Mouse (Mus musculus): ENCODE data around the gene Sort1. TPM values are rescaled to one million over a fixed set of nuclear protein-coding genes. Genes with fewer than 3 reads are reported as not detected.

Gene Sort1
- total RNA-seq, 2 experiments from 2014 or later: 245 to 264 TPM

- DNase-seq (ENCODE audit: low spot score in 2 of 2): no peak
- intact Hi-C loops (cut with DNase I): loop anchor here (5.0 kb wide), 1 partner anchor 40 kb away; the partner anchor contains the start of gene Sort1
Measured at GRCm38 (mm10) chr3:108322136-108322535, 38.3 kb downstream of the Sort1 start.

GRCm38 (mm10) chr3:108322962-108323361, 39.1 kb downstream of the Sort1 start:
- DNase-seq (ENCODE audit: low spot score in 2 of 2): no peak
- intact Hi-C loops (cut with DNase I): loop anchor here (5.0 kb wide), 1 partner anchor 41 kb away; the partner anchor contains the start of gene Sort1

- no peak for DNase-seq (ENCODE audit: low spot score in 2 of 2)
- intact Hi-C loops (cut with DNase I): loop anchor here (5.0 kb wide), 1 partner anchor 43 kb away; the partner anchor contains the start of gene Sort1
Measured at GRCm38 (mm10) chr3:108324837-108325236, 41.0 kb downstream of the Sort1 start.

GRCm38 (mm10) chr3:108325521-108325920, 41.6 kb downstream of the Sort1 start:
- intact Hi-C loops (cut with DNase I): no loop called here
- no peak for DNase-seq (ENCODE audit: low spot score in 2 of 2)

- DNase-seq (ENCODE audit: low spot score in 2 of 2): peak; percentile 49 to 57
- intact Hi-C loops (cut with DNase I): no loop called here
Measured at GRCm38 (mm10) chr3:108327275-108327674, 43.4 kb downstream of the Sort1 start.

- no peak for DNase-seq (ENCODE audit: low spot score in 2 of 2)
- intact Hi-C loops (cut with DNase I): no loop called here
Measured at GRCm38 (mm10) chr3:108327916-108328315, 44.0 kb downstream of the Sort1 start.

GRCm38 (mm10) chr3:108328441-108328841, 44.6 kb downstream of the Sort1 start:
- intact Hi-C loops (cut with DNase I): no loop called here
- peak; percentile 52 to 62 for DNase-seq (ENCODE audit: low spot score in 2 of 2)

- DNase-seq (ENCODE audit: low spot score in 2 of 2): no peak
- intact Hi-C loops (cut with DNase I): no loop called here
Measured at GRCm38 (mm10) chr3:108330812-108331211, 46.9 kb downstream of the Sort1 start.

GRCm38 (mm10) chr3:108336878-108337277, 53.0 kb downstream of the Sort1 start:
- no peak for DNase-seq (ENCODE audit: low spot score in 2 of 2)
- intact Hi-C loops (cut with DNase I): no loop called here

GRCm38 (mm10) chr3:108341040-108341439, 57.2 kb downstream of the Sort1 start:
- intact Hi-C loops (cut with DNase I): no loop called here
- no peak for DNase-seq (ENCODE audit: low spot score in 2 of 2)

- no peak for DNase-seq (ENCODE audit: low spot score in 2 of 2)
- intact Hi-C loops (cut with DNase I): no loop called here
Measured at GRCm38 (mm10) chr3:108342185-108342584, 58.3 kb downstream of the Sort1 start.

- intact Hi-C loops (cut with DNase I): loop anchor here (5.0 kb wide), 1 partner anchor 79 kb away; no protein-coding TSS in a partner anchor
- no peak for DNase-seq (ENCODE audit: low spot score in 2 of 2)
Measured at GRCm38 (mm10) chr3:108345855-108346254, 62.0 kb downstream of the Sort1 start.

GRCm38 (mm10) chr3:108348376-108348775, 64.5 kb downstream of the Sort1 start:
- no peak for DNase-seq (ENCODE audit: low spot score in 2 of 2)
- intact Hi-C loops (cut with DNase I): loop anchor here (5.0 kb wide), 1 partner anchor 81 kb away; no protein-coding TSS in a partner anchor

- intact Hi-C loops (cut with DNase I): no loop called here
- no peak for DNase-seq (ENCODE audit: low spot score in 2 of 2)
Measured at GRCm38 (mm10) chr3:108355245-108355644, 71.4 kb downstream of the Sort1 start.

GRCm38 (mm10) chr3:108357051-108357450, 73.2 kb downstream of the Sort1 start:
- peak in 1 of 2 experiments; percentile 50 for DNase-seq (ENCODE audit: low spot score in 2 of 2)
- intact Hi-C loops (cut with DNase I): no loop called here

GRCm38 (mm10) chr3:108358445-108358844, 74.6 kb downstream of the Sort1 start:
- intact Hi-C loops (cut with DNase I): no loop called here
- DNase-seq (ENCODE audit: low spot score in 2 of 2): peak; percentile 58 to 69

GRCm38 (mm10) chr3:108360894-108361293, 77.0 kb downstream of the Sort1 start:
- intact Hi-C loops (cut with DNase I): no loop called here
- DNase-seq (ENCODE audit: low spot score in 2 of 2): no peak

GRCm38 (mm10) chr3:108363626-108364025, 79.7 kb downstream of the Sort1 start:
- intact Hi-C loops (cut with DNase I): no loop called here
- DNase-seq (ENCODE audit: low spot score in 2 of 2): peak; percentile 40 to 62

- no peak for DNase-seq (ENCODE audit: low spot score in 2 of 2)
Measured at GRCm38 (mm10) chr3:108364270-108364995, 80.6 kb downstream of the Sort1 start, which contains the start of gene Mybphl. Mybphl (plus strand) TSS chr3:108364911.

GRCm38 (mm10) chr3:108367173-108367572, 83.3 kb downstream of the Sort1 start:
- intact Hi-C loops (cut with DNase I): no loop called here
- no peak for DNase-seq (ENCODE audit: low spot score in 2 of 2)

More at GRCm38 (mm10) chr3:108364270-108364995, 80.6 kb downstream of the Sort1 start, which contains the start of gene Mybphl:
- intact Hi-C loops (cut with DNase I): no loop called here

- intact Hi-C loops (cut with DNase I): no loop called here
- DNase-seq (ENCODE audit: low spot score in 2 of 2): no peak
Measured at GRCm38 (mm10) chr3:108367828-108368227, 83.9 kb downstream of the Sort1 start.

All from left cerebral cortex, postnatal 14 days (tissue).